Mouse (Mus musculus): ENCODE results near the gene 2010111I01Rik. TPM values are rescaled to one million over a fixed set of nuclear protein-coding genes. Genes with fewer than 3 reads are reported as not detected.

Gene 2010111I01Rik
- total and polyA plus RNA-seq, 3 experiments: 13.3 to 19.8 (median 14.4) TPM

- Histone ChIP-seq H3K9ac (ENCODE audit: insufficient read depth, low read depth) (no peak overlapping the region), H3K9me3 (replicated peaks; ENCODE audit: low read length) (no peaks in the 10 kb centered on the region), H3K27me3 (replicated peaks) (no peaks in the 10 kb centered on the region), H3K27ac (ENCODE audit: insufficient read depth, low read depth) (no peak overlapping the region), H3K79me2 (replicated peaks; ENCODE audit: control insufficient read depth, extremely low read depth, insufficient read depth, poor library complexity, severe bottlenecking) (no peaks in the 10 kb centered on the region), H3K4me1 (ENCODE audit: control insufficient read depth in 1 of 2, insufficient read depth in 2 of 2) (no peaks in the 10 kb centered on the region), H3K4me2 (ENCODE audit: insufficient read depth, low read depth, poor library complexity, severe bottlenecking) (no peak overlapping the region), H3K36me3 (replicated peaks in 1 of 2; ENCODE audit: control insufficient read depth in 1 of 2, insufficient read depth in 1 of 2, low read length in 1 of 2) (peaks cover 64 to 97% of the 10 kb centered on the region in 2 experiments), H3K4me3 (replicated peaks in 1 of 3; ENCODE audit: low read depth in 2 of 3, low read length in 2 of 3, poor library complexity in 1 of 3) (no peak overlapping the region)
- no peak for TF ChIP-seq USF2 (conservative IDR thresholded peaks at IDR 0.05; ENCODE audit: low read depth, low read length)
- TF ChIP-seq UBTF (IDR thresholded peaks at IDR 0.05; ENCODE audit: low read depth, low read length): no peak
- TF ChIP-seq KAT2A (IDR thresholded peaks at IDR 0.05; ENCODE audit: insufficient replicate concordance, low read length): no peak
- TF ChIP-seq E2F4 (IDR thresholded peaks at IDR 0.05; ENCODE audit: insufficient replicate concordance, low read depth, low read length): no peak
- TF ChIP-seq SMC3 (IDR thresholded peaks at IDR 0.05; ENCODE audit: low read depth, low read length): no peak
- no peak for TF ChIP-seq TCF12 (IDR thresholded peaks at IDR 0.05; ENCODE audit: low read depth, low read length)
- no peak for TF ChIP-seq CTCF (conservative IDR thresholded peaks at IDR 0.05 in 1 of 2, IDR thresholded peaks at IDR 0.05 in 1 of 2; ENCODE audit: low read depth in 2 of 2, low read length in 2 of 2)
- no peak for TF ChIP-seq ZKSCAN1 (IDR thresholded peaks at IDR 0.05; ENCODE audit: borderline replicate concordance, low read depth, low read length)
- no peak for DNase-seq (ENCODE audit: extremely low read depth)
- dilution Hi-C loops (cut with MboI; ENCODE audit: extremely low pct_ligation_motif_present, extremely low pct_unique_long_range_greater_than_20kb, low sequenced_read_pairs) (no loop called here), in situ Hi-C loops (cut with MboI; ENCODE audit: low pct_ligation_motif_present, low pct_unique_long_range_greater_than_20kb, low sequenced_read_pairs) (no loop called here)
These were observed 337.1 kb downstream of the 2010111I01Rik start for GRCm38 (mm10) chr13:63301764-63302209.

GRCm38 (mm10) chr13:63302381-63302780, 337.7 kb downstream of the 2010111I01Rik start:
- Histone ChIP-seq H3K4me2 (ENCODE audit: insufficient read depth, low read depth, poor library complexity, severe bottlenecking) (no peak overlapping the region), H3K27ac (ENCODE audit: insufficient read depth, low read depth) (no peak overlapping the region), H3K9ac (ENCODE audit: insufficient read depth, low read depth) (no peak overlapping the region), H3K36me3 (replicated peaks in 1 of 2; ENCODE audit: control insufficient read depth in 1 of 2, insufficient read depth in 1 of 2, low read length in 1 of 2) (peaks cover 59 to 97% of the 10 kb centered on the region in 2 experiments), H3K4me3 (replicated peaks in 1 of 3; ENCODE audit: low read depth in 2 of 3, low read length in 2 of 3, poor library complexity in 1 of 3) (no peak overlapping the region), H3K27me3 (replicated peaks) (no peaks in the 10 kb centered on the region), H3K79me2 (replicated peaks; ENCODE audit: control insufficient read depth, extremely low read depth, insufficient read depth, poor library complexity, severe bottlenecking) (no peaks in the 10 kb centered on the region), H3K4me1 (ENCODE audit: control insufficient read depth in 1 of 2, insufficient read depth in 2 of 2) (no peaks in the 10 kb centered on the region), H3K9me3 (replicated peaks; ENCODE audit: low read length) (no peaks in the 10 kb centered on the region)
- in situ Hi-C loops (cut with MboI; ENCODE audit: low pct_ligation_motif_present, low pct_unique_long_range_greater_than_20kb, low sequenced_read_pairs): no loop called here
- DNase-seq (ENCODE audit: extremely low read depth): no peak
- no peak for TF ChIP-seq GABPA (IDR thresholded peaks at IDR 0.05; ENCODE audit: insufficient replicate concordance, low read depth, low read length)
- TF ChIP-seq CHD2 (IDR thresholded peaks at IDR 0.05; ENCODE audit: low read length): no peak
- no peak for TF ChIP-seq RCOR1 (conservative IDR thresholded peaks at IDR 0.05; ENCODE audit: low read depth, low read length)
- no peak for TF ChIP-seq USF2 (conservative IDR thresholded peaks at IDR 0.05; ENCODE audit: low read depth, low read length)
- no peak for TF ChIP-seq ZC3H11A (IDR thresholded peaks at IDR 0.05; ENCODE audit: low read depth, low read length)
- no peak for TF ChIP-seq E2F4 (IDR thresholded peaks at IDR 0.05; ENCODE audit: insufficient replicate concordance, low read depth, low read length)
- TF ChIP-seq SIN3A (IDR thresholded peaks at IDR 0.05; ENCODE audit: low read length): no peak
- TF ChIP-seq ZMIZ1 (IDR thresholded peaks at IDR 0.05; ENCODE audit: low read depth, low read length): no peak
- no peak for TF ChIP-seq CHD1 (IDR thresholded peaks at IDR 0.05; ENCODE audit: low read depth, low read length)
- no peak for TF ChIP-seq ZKSCAN1 (IDR thresholded peaks at IDR 0.05; ENCODE audit: borderline replicate concordance, low read depth, low read length)
- TF ChIP-seq MXI1 (IDR thresholded peaks at IDR 0.05; ENCODE audit: low read depth, low read length): no peak
- dilution Hi-C loops (cut with MboI; ENCODE audit: extremely low pct_ligation_motif_present, extremely low pct_unique_long_range_greater_than_20kb, low sequenced_read_pairs): no loop called here

All from CH12.LX (cell line).